Mouse (Mus musculus): ENCODE results near the gene Il4i1. TPM values are rescaled to one million over a fixed set of nuclear protein-coding genes. Genes with fewer than 3 reads are reported as not detected.

The Il4i1 gene
- total and polyA plus RNA-seq, 3 experiments = 1.6 to 2.6 (median 1.8) TPM

Small RNAs within 50 kb of the gene (microRNA-seq; reads per million reads assigned to microRNA genes)
- gene Mir707 = 0 reads per million in 2 experiments

Other genes starting within 250 kb of the Il4i1 start
- 1 to 10 TPM in 1 of 2 experiments, under 1 TPM in 1; 0.55 to 1.3 TPM for gene Napsa, start 244.0 kb upstream of the Il4i1 start, total RNA-seq (2021)
- gene Napsa, start 244.0 kb upstream of the Il4i1 start, polyA plus RNA-seq (2012; rRNA removed) = 2.2 TPM in 2 replicates
- 1 to 10 TPM; 4.4 to 4.8 TPM for gene Kcnc3, start 225.7 kb upstream of the Il4i1 start, total RNA-seq (2021)
- gene Kcnc3, start 225.7 kb upstream of the Il4i1 start, polyA plus RNA-seq (2012; rRNA removed) = 7.2 and 8.8 TPM in 2 replicates
- gene Myh14, start 145.5 kb upstream of the Il4i1 start, total RNA-seq (2021) = 1 to 10 TPM; 3.2 to 5.6 TPM
- gene Myh14, start 145.5 kb upstream of the Il4i1 start, polyA plus RNA-seq (2012; rRNA removed) = 1.2 and 1.7 TPM in 2 replicates
- not detected for gene Izumo2, start 107.6 kb upstream of the Il4i1 start, total RNA-seq (2021)
- gene Izumo2, start 107.6 kb upstream of the Il4i1 start, polyA plus RNA-seq (2012; rRNA removed) = not detected in 2 replicates
- 10 to 100 TPM; 49.2 to 61.1 TPM for gene Vrk3, start 68.0 kb upstream of the Il4i1 start, total RNA-seq (2021)
- 44.1 and 48.4 TPM in 2 replicates for gene Vrk3, start 68.0 kb upstream of the Il4i1 start, polyA plus RNA-seq (2012; rRNA removed)
- gene Zfp473, start 65.3 kb upstream of the Il4i1 start, total RNA-seq (2021) = under 1 TPM; 0.41 to 0.43 TPM
- 0.01 and 0.07 TPM in 2 replicates for gene Zfp473, start 65.3 kb upstream of the Il4i1 start, polyA plus RNA-seq (2012; rRNA removed)
- 10 to 100 TPM; 33.2 to 54.7 TPM for gene Nup62, start 299 bp upstream of the Il4i1 start, total RNA-seq (2021)
- gene Nup62, start 299 bp upstream of the Il4i1 start, polyA plus RNA-seq (2012; rRNA removed) = 83.6 and 92.2 TPM in 2 replicates
- 100 to 1,000 TPM; 136 to 166 TPM for gene Atf5, start 271 bp downstream of the Il4i1 start, total RNA-seq (2021)
- gene Atf5, start 271 bp downstream of the Il4i1 start, polyA plus RNA-seq (2012; rRNA removed) = 494 and 666 TPM in 2 replicates
- 100 to 1,000 TPM; 117 TPM for gene Akt1s1, start 32.6 kb downstream of the Il4i1 start, total RNA-seq (2021)
- 650 and 890 TPM in 2 replicates for gene Akt1s1, start 32.6 kb downstream of the Il4i1 start, polyA plus RNA-seq (2012; rRNA removed)
- gene Tbc1d17, start 32.7 kb downstream of the Il4i1 start, total RNA-seq (2021) = 10 to 100 TPM; 51.0 to 72.6 TPM
- 180 and 223 TPM in 2 replicates for gene Tbc1d17, start 32.7 kb downstream of the Il4i1 start, polyA plus RNA-seq (2012; rRNA removed)
- gene Pnkp, start 40.8 kb downstream of the Il4i1 start, total RNA-seq (2021) = 10 to 100 TPM; 36.3 to 42.8 TPM
- gene Pnkp, start 40.8 kb downstream of the Il4i1 start, polyA plus RNA-seq (2012; rRNA removed) = 79.5 and 90.0 TPM in 2 replicates
- 100 to 1,000 TPM; 227 TPM for gene Ptov1, start 53.4 kb downstream of the Il4i1 start, total RNA-seq (2021)
- 492 and 493 TPM in 2 replicates for gene Ptov1, start 53.4 kb downstream of the Il4i1 start, polyA plus RNA-seq (2012; rRNA removed)
- gene Med25, start 76.3 kb downstream of the Il4i1 start, total RNA-seq (2021) = 100 to 1,000 TPM in 1 of 2 experiments, 10 to 100 TPM in 1; 80.8 to 105 TPM
- 635 and 723 TPM in 2 replicates for gene Med25, start 76.3 kb downstream of the Il4i1 start, polyA plus RNA-seq (2012; rRNA removed)
- gene Fuz, start 79.7 kb downstream of the Il4i1 start, total RNA-seq (2021) = 10 to 100 TPM; 24.2 to 28.0 TPM
- 203 and 213 TPM in 2 replicates for gene Fuz, start 79.7 kb downstream of the Il4i1 start, polyA plus RNA-seq (2012; rRNA removed)
- gene Ap2a1, start 113.1 kb downstream of the Il4i1 start, total RNA-seq (2021) = 100 to 1,000 TPM in 1 of 2 experiments, 10 to 100 TPM in 1; 86.3 to 105 TPM
- gene Ap2a1, start 113.1 kb downstream of the Il4i1 start, polyA plus RNA-seq (2012; rRNA removed) = 119 and 121 TPM in 2 replicates
- not detected for gene Tsks, start 126.8 kb downstream of the Il4i1 start, total RNA-seq (2021)
- 0.13 and 0.31 TPM in 2 replicates for gene Tsks, start 126.8 kb downstream of the Il4i1 start, polyA plus RNA-seq (2012; rRNA removed)
- gene Cpt1c, start 158.5 kb downstream of the Il4i1 start, total RNA-seq (2021) = 10 to 100 TPM in 1 of 2 experiments, 1 to 10 TPM in 1; 7.3 to 13.5 TPM
- 29.6 and 37.5 TPM in 2 replicates for gene Cpt1c, start 158.5 kb downstream of the Il4i1 start, polyA plus RNA-seq (2012; rRNA removed)
- 100 to 1,000 TPM; 166 to 234 TPM for gene Prmt1, start 170.2 kb downstream of the Il4i1 start, total RNA-seq (2021)
- gene Prmt1, start 170.2 kb downstream of the Il4i1 start, polyA plus RNA-seq (2012; rRNA removed) = 101 and 122 TPM in 2 replicates
- gene Irf3, start 181.3 kb downstream of the Il4i1 start, total RNA-seq (2021) = 100 to 1,000 TPM; 105 to 130 TPM
- gene Irf3, start 181.3 kb downstream of the Il4i1 start, polyA plus RNA-seq (2012; rRNA removed) = 93.3 and 98.1 TPM in 2 replicates
- 10 to 100 TPM; 20.1 to 20.3 TPM for gene Bcl2l12, start 182.3 kb downstream of the Il4i1 start, total RNA-seq (2021)
- 40.4 and 50.3 TPM in 2 replicates for gene Bcl2l12, start 182.3 kb downstream of the Il4i1 start, polyA plus RNA-seq (2012; rRNA removed)
- 10 to 100 TPM; 72.0 to 83.7 TPM for gene Scaf1, start 200.0 kb downstream of the Il4i1 start, total RNA-seq (2021)
- 117 and 121 TPM in 2 replicates for gene Scaf1, start 200.0 kb downstream of the Il4i1 start, polyA plus RNA-seq (2012; rRNA removed)
- gene Rras, start 201.6 kb downstream of the Il4i1 start, total RNA-seq (2021) = 100 to 1,000 TPM in 1 of 2 experiments, 10 to 100 TPM in 1; 93.7 to 118 TPM
- 161 and 176 TPM in 2 replicates for gene Rras, start 201.6 kb downstream of the Il4i1 start, polyA plus RNA-seq (2012; rRNA removed)
- gene Prr12, start 236.5 kb downstream of the Il4i1 start, total RNA-seq (2021) = 10 to 100 TPM; 40.2 to 49.7 TPM
- gene Prr12, start 236.5 kb downstream of the Il4i1 start, polyA plus RNA-seq (2012; rRNA removed) = 17.7 and 21.3 TPM in 2 replicates
- 10 to 100 TPM; 40.2 to 58.1 TPM for gene Nosip, start 246.0 kb downstream of the Il4i1 start, total RNA-seq (2021)
- gene Nosip, start 246.0 kb downstream of the Il4i1 start, polyA plus RNA-seq (2012; rRNA removed) = 89.9 and 97.9 TPM in 2 replicates
- 10 to 100 TPM; 20.9 to 21.9 TPM for gene Prrg2, start 246.3 kb downstream of the Il4i1 start, total RNA-seq (2021)
- gene Prrg2, start 246.3 kb downstream of the Il4i1 start, polyA plus RNA-seq (2012; rRNA removed) = 70.3 and 85.2 TPM in 2 replicates

Measured in adrenal gland, adult 2 months (tissue).